Mouse (Mus musculus) lung, postnatal 0 days (tissue): ENCODE measurements at regions not wholly inside any gene's neighbourhood (a gene's known extent, or its start where the extent isn't known, plus 50 kb on each side); places are given as distances from the start of the nearest gene placed in this dataset.

Experiments used
- CTCF ChIP-seq: IDR thresholded peaks from 2 replicates; pipeline ENCODE4 v1.5.1; 2016; ENCODE audit warnings: antibody characterized with exemption, mild to moderate bottlenecking
- EP300 ChIP-seq: IDR thresholded peaks from 2 replicates; pipeline ENCODE4 v1.6.1; 2016; ENCODE audit warnings: antibody characterized with exemption, mild to moderate bottlenecking, control low read depth

DNA sequence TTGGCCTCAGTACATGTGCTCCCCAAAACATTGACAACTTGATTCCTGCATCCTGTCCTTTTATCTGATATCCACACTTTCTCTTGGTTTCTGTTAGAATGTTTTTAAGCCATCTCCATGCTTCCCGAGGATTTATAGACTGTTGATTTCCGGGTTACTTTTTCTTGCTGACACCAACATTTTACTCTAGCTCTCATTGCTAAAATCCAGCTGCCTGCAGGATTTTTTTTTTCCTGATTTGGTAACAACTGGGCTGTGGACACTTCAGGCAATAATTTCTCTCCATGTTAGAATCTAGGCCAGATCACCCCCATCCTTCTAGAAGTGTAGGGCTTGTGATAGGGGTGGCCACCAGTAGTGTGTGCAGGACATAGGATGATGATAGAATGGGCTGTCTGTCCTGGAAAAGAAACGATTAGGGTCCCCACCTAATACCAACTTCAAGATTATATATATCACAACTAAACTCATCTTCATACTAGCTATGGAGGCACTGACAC lies 182.6 kb downstream of the Clic5 start:
- no peak for TF ChIP-seq CTCF
- no peak for TF ChIP-seq EP300
